Mouse (Mus musculus): ENCODE results near the gene Col4a3. TPM values are rescaled to one million over a fixed set of nuclear protein-coding genes. Genes with fewer than 3 reads are reported as not detected.
A peak's percentile ranks its signal among the peaks of the same experiment; 100 is the strongest.

Gene Col4a3
- polyA plus RNA-seq, 1 experiment from 2014 or later = 0.09 TPM

DNA sequence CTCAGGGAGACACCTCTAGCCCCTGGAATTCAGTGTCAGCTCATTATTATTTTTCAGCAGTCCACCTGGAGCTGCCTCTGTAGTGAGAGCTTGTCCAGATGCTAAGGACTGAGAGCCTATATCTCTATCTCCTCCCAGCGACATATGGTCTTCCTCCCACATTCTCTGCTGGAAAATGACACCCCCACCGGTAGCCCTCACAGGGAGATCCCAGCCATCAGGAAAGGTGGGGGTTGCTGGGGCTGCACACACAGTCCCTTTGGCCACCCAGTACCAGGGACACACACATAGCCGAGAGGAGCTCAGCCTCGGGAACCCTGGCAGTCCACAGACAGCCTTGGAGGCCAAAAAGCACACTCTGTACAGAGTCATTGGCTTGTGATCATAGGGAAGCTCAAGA lies 26.5 kb upstream of the Col4a3 start:
- no peak overlapping the region for H3K9ac ChIP-seq (ENCODE audit: low read depth, low read length)
- ATAC-seq (ENCODE audit: low FRiP score) = no peak
- no peaks in the 10 kb centered on the region for H3K27me3 ChIP-seq (ENCODE audit: control insufficient read depth, insufficient read depth, low read length)
- no peak overlapping the region for H3K27ac ChIP-seq (ENCODE audit: low read depth, low read length)
- no peaks in the 10 kb centered on the region for H3K4me1 ChIP-seq (replicated peaks; ENCODE audit: control insufficient read depth, insufficient read depth, low read length)
- no peaks in the 10 kb centered on the region for H3K36me3 ChIP-seq (ENCODE audit: control insufficient read depth, insufficient read depth, low read length)
- H3K4me3 ChIP-seq (ENCODE audit: low read depth, low read length) = no peak overlapping the region
- WGBS = 67% methylated on average over 4 of the region's 4 CpGs
- H3K9me3 ChIP-seq (ENCODE audit: control insufficient read depth, low read length) = no peaks in the 10 kb centered on the region
- no peak overlapping the region for H3K4me2 ChIP-seq (replicated peaks; ENCODE audit: low read depth, low read length)
- no peak for DNase-seq (ENCODE audit: low spot score)

DNA sequence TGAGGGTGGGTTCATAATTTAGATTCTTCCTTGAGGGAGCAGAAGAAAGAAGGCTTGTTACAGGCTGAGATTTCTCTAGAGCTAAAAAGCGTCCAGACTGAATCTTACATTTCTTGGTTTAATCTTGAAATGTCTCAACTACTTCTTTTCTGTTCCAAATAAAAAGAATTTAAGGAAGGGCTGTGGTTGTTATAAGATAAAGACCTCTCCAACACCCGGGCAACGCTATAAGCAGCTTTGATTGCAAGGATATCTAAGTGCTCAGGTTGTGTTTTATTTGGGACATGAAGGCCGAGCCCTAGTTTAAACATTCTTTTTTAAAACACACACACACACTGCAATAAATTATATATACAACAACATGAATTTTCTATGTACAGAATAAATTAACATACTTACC lies 17.3 kb upstream of the Col4a3 start:
- no peaks in the 10 kb centered on the region for H3K4me1 ChIP-seq (replicated peaks; ENCODE audit: control insufficient read depth, insufficient read depth, low read length)
- H3K27ac ChIP-seq (ENCODE audit: low read depth, low read length) = no peak overlapping the region
- H3K36me3 ChIP-seq (ENCODE audit: control insufficient read depth, insufficient read depth, low read length) = no peaks in the 10 kb centered on the region
- H3K4me2 ChIP-seq (replicated peaks; ENCODE audit: low read depth, low read length) = no peak overlapping the region
- DNase-seq (ENCODE audit: low spot score) (no peak), ATAC-seq (ENCODE audit: low FRiP score) (no peak)
- 91% methylated on average over 4 of the region's 4 CpGs for WGBS
- H3K9ac ChIP-seq (ENCODE audit: low read depth, low read length) = no peak overlapping the region
- H3K9me3 ChIP-seq (ENCODE audit: control insufficient read depth, low read length) = no peaks in the 10 kb centered on the region
- no peaks in the 10 kb centered on the region for H3K27me3 ChIP-seq (ENCODE audit: control insufficient read depth, insufficient read depth, low read length)
- no peak overlapping the region for H3K4me3 ChIP-seq (ENCODE audit: low read depth, low read length)

DNA sequence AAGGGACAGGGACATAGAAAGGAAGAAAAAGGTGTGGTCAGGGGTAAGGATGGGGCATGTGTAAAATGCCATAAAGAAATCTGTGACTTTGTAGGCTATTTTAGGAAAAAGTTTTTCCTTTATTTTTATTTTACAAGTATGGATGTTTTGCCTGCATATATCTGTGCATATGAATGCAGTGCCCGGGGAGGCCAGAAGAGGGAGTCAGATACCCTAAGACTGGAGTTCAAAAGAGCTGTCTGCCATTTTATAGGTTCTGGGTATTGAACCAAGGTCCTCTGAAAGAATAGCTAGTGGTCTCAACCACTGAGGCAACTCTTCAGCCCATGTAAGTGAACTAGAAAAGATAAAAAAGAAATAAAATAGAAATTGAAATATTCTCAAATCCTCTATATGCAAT lies 15.0 kb upstream of the Col4a3 start:
- no peak overlapping the region for H3K4me2 ChIP-seq (replicated peaks; ENCODE audit: low read depth, low read length)
- H3K27ac ChIP-seq (ENCODE audit: low read depth, low read length) = no peak overlapping the region
- DNase-seq (ENCODE audit: low spot score) = peak; percentile 21
- 68% methylated on average over 1 of the region's 1 CpGs for WGBS
- H3K4me3 ChIP-seq (ENCODE audit: low read depth, low read length) = no peak overlapping the region
- no peaks in the 10 kb centered on the region for H3K4me1 ChIP-seq (replicated peaks; ENCODE audit: control insufficient read depth, insufficient read depth, low read length)
- no peak for ATAC-seq (ENCODE audit: low FRiP score)
- no peak overlapping the region for H3K9ac ChIP-seq (ENCODE audit: low read depth, low read length)
- H3K36me3 ChIP-seq (ENCODE audit: control insufficient read depth, insufficient read depth, low read length) = no peaks in the 10 kb centered on the region
- H3K9me3 ChIP-seq (ENCODE audit: control insufficient read depth, low read length) = no peaks in the 10 kb centered on the region
- no peaks in the 10 kb centered on the region for H3K27me3 ChIP-seq (ENCODE audit: control insufficient read depth, insufficient read depth, low read length)

GRCm38 (mm10) chr1:82575681-82576080 lies 11.0 kb upstream of the Col4a3 start:
- DNase-seq (ENCODE audit: low spot score) (no peak), ATAC-seq (ENCODE audit: low FRiP score) (no peak)
- no peaks in the 10 kb centered on the region for H3K36me3 ChIP-seq (ENCODE audit: control insufficient read depth, insufficient read depth, low read length)
- no peak overlapping the region for H3K4me2 ChIP-seq (replicated peaks; ENCODE audit: low read depth, low read length)
- no peak overlapping the region for H3K9ac ChIP-seq (ENCODE audit: low read depth, low read length)
- no peaks in the 10 kb centered on the region for H3K9me3 ChIP-seq (ENCODE audit: control insufficient read depth, low read length)
- no peak overlapping the region for H3K4me3 ChIP-seq (ENCODE audit: low read depth, low read length)
- no peaks in the 10 kb centered on the region for H3K27me3 ChIP-seq (ENCODE audit: control insufficient read depth, insufficient read depth, low read length)
- 86% methylated on average over 3 of the region's 3 CpGs for WGBS
- H3K27ac ChIP-seq (ENCODE audit: low read depth, low read length) = no peak overlapping the region
- no peaks in the 10 kb centered on the region for H3K4me1 ChIP-seq (replicated peaks; ENCODE audit: control insufficient read depth, insufficient read depth, low read length)

- H3K4me1 ChIP-seq (replicated peaks; ENCODE audit: control insufficient read depth, insufficient read depth, low read length) = no peaks in the 10 kb centered on the region
- H3K9ac ChIP-seq (ENCODE audit: low read depth, low read length) = no peak overlapping the region
- no peak overlapping the region for H3K4me3 ChIP-seq (ENCODE audit: low read depth, low read length)
- no peak overlapping the region for H3K27ac ChIP-seq (ENCODE audit: low read depth, low read length)
- H3K36me3 ChIP-seq (ENCODE audit: control insufficient read depth, insufficient read depth, low read length) = no peaks in the 10 kb centered on the region
- DNase-seq (ENCODE audit: low spot score) = no peak
- H3K27me3 ChIP-seq (ENCODE audit: control insufficient read depth, insufficient read depth, low read length) = no peaks in the 10 kb centered on the region
- WGBS = 85% methylated on average over 2 of the region's 2 CpGs
- H3K4me2 ChIP-seq (replicated peaks; ENCODE audit: low read depth, low read length) = no peak overlapping the region
- H3K9me3 ChIP-seq (ENCODE audit: control insufficient read depth, low read length) = no peaks in the 10 kb centered on the region
- ATAC-seq (ENCODE audit: low FRiP score) = no peak
Measured at GRCm38 (mm10) chr1:82576182-82576581, 10.5 kb upstream of the Col4a3 start.

DNA sequence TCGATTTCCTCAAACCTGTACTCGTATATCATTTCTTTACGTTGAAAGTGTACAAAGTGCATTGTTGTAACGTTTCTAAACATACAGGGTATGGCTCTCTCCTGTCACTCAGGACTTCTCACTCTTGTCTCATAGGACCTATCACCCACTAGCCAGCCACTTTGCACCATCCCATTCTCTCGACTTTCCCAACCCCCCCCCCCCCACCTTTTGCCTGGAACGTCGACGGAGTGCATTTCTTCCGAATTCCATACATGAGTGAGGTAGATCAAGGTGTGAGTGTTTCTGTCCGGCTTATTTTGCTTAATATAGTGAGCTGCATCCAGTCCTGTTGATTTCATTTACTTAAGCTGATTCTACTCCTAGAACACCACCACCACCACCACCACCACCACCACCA lies 9.4 kb upstream of the Col4a3 start:
- Histone ChIP-seq H3K4me3 (ENCODE audit: low read depth, low read length) (no peak overlapping the region), H3K9me3 (ENCODE audit: control insufficient read depth, low read length) (no peaks in the 10 kb centered on the region), H3K27ac (ENCODE audit: low read depth, low read length) (no peak overlapping the region), H3K4me2 (replicated peaks; ENCODE audit: low read depth, low read length) (no peak overlapping the region), H3K36me3 (ENCODE audit: control insufficient read depth, insufficient read depth, low read length) (no peaks in the 10 kb centered on the region), H3K9ac (ENCODE audit: low read depth, low read length) (no peak overlapping the region), H3K4me1 (replicated peaks; ENCODE audit: control insufficient read depth, insufficient read depth, low read length) (no peaks in the 10 kb centered on the region), H3K27me3 (ENCODE audit: control insufficient read depth, insufficient read depth, low read length) (no peaks in the 10 kb centered on the region)
- 88% methylated on average over 10 of the region's 10 CpGs for WGBS
- DNase-seq (ENCODE audit: low spot score) (no peak), ATAC-seq (ENCODE audit: low FRiP score) (no peak)

DNA sequence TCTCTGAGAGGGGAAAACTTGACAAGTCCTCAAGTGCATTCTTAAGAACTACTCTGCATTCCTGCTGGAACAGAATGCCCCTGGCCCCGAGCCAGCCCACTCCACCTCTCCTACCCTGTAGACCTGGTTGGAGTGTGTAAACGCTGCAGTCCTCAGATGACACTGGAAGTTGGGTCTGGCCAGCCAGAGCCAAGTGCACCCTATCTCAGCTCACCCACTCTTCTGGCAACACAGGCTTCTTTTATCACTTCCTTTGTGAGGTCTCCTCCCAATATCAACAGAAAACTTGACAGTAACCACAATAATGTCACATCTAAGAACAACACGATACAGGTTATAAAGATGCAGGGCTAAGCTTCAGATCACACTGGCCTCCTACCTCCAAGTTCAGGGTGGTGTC lies 8.8 kb upstream of the Col4a3 start:
- ATAC-seq (ENCODE audit: low FRiP score) = no peak
- no peaks in the 10 kb centered on the region for H3K27me3 ChIP-seq (ENCODE audit: control insufficient read depth, insufficient read depth, low read length)
- H3K9me3 ChIP-seq (ENCODE audit: control insufficient read depth, low read length) = no peaks in the 10 kb centered on the region
- no peak overlapping the region for H3K27ac ChIP-seq (ENCODE audit: low read depth, low read length)
- 81% methylated on average over 3 of the region's 3 CpGs for WGBS
- no peak overlapping the region for H3K4me3 ChIP-seq (ENCODE audit: low read depth, low read length)
- no peaks in the 10 kb centered on the region for H3K4me1 ChIP-seq (replicated peaks; ENCODE audit: control insufficient read depth, insufficient read depth, low read length)
- no peak overlapping the region for H3K4me2 ChIP-seq (replicated peaks; ENCODE audit: low read depth, low read length)
- H3K36me3 ChIP-seq (ENCODE audit: control insufficient read depth, insufficient read depth, low read length) = no peaks in the 10 kb centered on the region
- DNase-seq (ENCODE audit: low spot score) = no peak
- H3K9ac ChIP-seq (ENCODE audit: low read depth, low read length) = no peak overlapping the region

GRCm38 (mm10) chr1:82578320-82578719 lies 8.4 kb upstream of the Col4a3 start:
- DNase-seq (ENCODE audit: low spot score) (no peak), ATAC-seq (ENCODE audit: low FRiP score) (no peak)
- H3K4me3 ChIP-seq (ENCODE audit: low read depth, low read length) = no peak overlapping the region
- H3K4me2 ChIP-seq (replicated peaks; ENCODE audit: low read depth, low read length) = no peak overlapping the region
- 84% methylated on average over 4 of the region's 4 CpGs for WGBS
- H3K9me3 ChIP-seq (ENCODE audit: control insufficient read depth, low read length) = no peaks in the 10 kb centered on the region
- H3K9ac ChIP-seq (ENCODE audit: low read depth, low read length) = no peak overlapping the region
- H3K27me3 ChIP-seq (ENCODE audit: control insufficient read depth, insufficient read depth, low read length) = no peaks in the 10 kb centered on the region
- no peak overlapping the region for H3K27ac ChIP-seq (ENCODE audit: low read depth, low read length)
- no peaks in the 10 kb centered on the region for H3K36me3 ChIP-seq (ENCODE audit: control insufficient read depth, insufficient read depth, low read length)
- H3K4me1 ChIP-seq (replicated peaks; ENCODE audit: control insufficient read depth, insufficient read depth, low read length) = no peaks in the 10 kb centered on the region

GRCm38 (mm10) chr1:82585981-82586380 lies 740 bp upstream of the Col4a3 start:
- 79% methylated on average over 7 of the region's 7 CpGs for WGBS
- DNase-seq (ENCODE audit: low spot score) = no peak
- Histone ChIP-seq H3K9me3 (ENCODE audit: control insufficient read depth, low read length) (no peaks in the 10 kb centered on the region), H3K4me1 (replicated peaks; ENCODE audit: control insufficient read depth, insufficient read depth, low read length) (no peaks in the 10 kb centered on the region), H3K4me2 (replicated peaks; ENCODE audit: low read depth, low read length) (no peak overlapping the region), H3K27ac (ENCODE audit: low read depth, low read length) (no peak overlapping the region), H3K27me3 (ENCODE audit: control insufficient read depth, insufficient read depth, low read length) (peaks cover 2% of the 10 kb centered on the region; the same call in 1 of the 2 replicates), H3K9ac (ENCODE audit: low read depth, low read length) (no peak overlapping the region), H3K36me3 (ENCODE audit: control insufficient read depth, insufficient read depth, low read length) (no peaks in the 10 kb centered on the region), H3K4me3 (ENCODE audit: low read depth, low read length) (no peak overlapping the region)
- ATAC-seq (ENCODE audit: low FRiP score) = no peak

Measured in hindbrain, embryonic 11.5 days (tissue).